In the genomic region with DNA sequence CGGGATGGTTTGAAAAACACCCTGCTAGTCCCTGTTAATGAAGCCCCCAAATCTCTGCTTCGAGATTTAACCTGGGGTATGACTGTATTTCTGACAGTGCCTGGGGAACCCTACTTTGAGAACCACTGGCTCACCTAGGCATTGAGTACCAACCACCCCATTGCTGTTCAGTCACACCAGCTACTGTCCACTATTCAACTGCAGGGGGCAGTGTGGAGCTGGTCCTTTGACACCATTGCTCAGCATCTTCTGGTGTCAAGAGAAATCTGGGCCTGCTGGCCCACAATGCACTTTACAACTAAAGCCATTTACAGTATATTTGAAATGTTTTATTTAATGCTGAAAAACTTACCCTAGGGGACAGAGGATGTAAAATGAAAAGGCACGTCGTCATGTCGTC, we compare ENCODE assay signal across 8 mouse cellular contexts. TPM values are rescaled to one million over a fixed set of nuclear protein-coding genes. Genes with fewer than 3 reads are reported as not detected.
A peak's percentile ranks its signal among the peaks of the same experiment; 100 is the strongest.
DNase-seq lines count a peak whose midpoint lies in the region; ATAC-seq and TF ChIP-seq lines count a peak whose summit lies in the region.

No protein-coding gene starts in this region.

- H3K27ac ChIP-seq in limb, embryonic 14.5 days (replicated peaks; ENCODE audit: low read depth, low read length): no peak overlapping the region

- no peaks in the 10 kb centered on the region for H3K9me3 ChIP-seq in E14TG2a.4 (ENCODE audit: low read length)
- H3K9me3 ChIP-seq in limb, embryonic 14.5 days (ENCODE audit: control insufficient read depth, low read length): no peaks in the 10 kb centered on the region

- H3K36me3 ChIP-seq in E14TG2a.4 (ENCODE audit: insufficient read depth, low read length): peaks cover 90% of the 10 kb centered on the region
- H3K36me3 ChIP-seq in limb, embryonic 14.5 days (ENCODE audit: control insufficient read depth, insufficient read depth, low read length): peaks cover 64% of the 10 kb centered on the region

- no peak overlapping the region for H3K4me3 ChIP-seq in E14TG2a.4 (replicated peaks; ENCODE audit: low read length)
- H3K4me3 ChIP-seq in limb, embryonic 14.5 days (replicated peaks; ENCODE audit: low read length): no peak overlapping the region

- no peaks in the 10 kb centered on the region for H3K27me3 ChIP-seq in E14TG2a.4 (ENCODE audit: insufficient read depth, low read length)
- H3K27me3 ChIP-seq in limb, embryonic 14.5 days (ENCODE audit: control insufficient read depth, insufficient read depth, low read length): no peaks in the 10 kb centered on the region

- peak; percentile 78 for TF ChIP-seq CTCF in E14TG2a.4 (conservative IDR thresholded peaks at IDR 0.05; ENCODE audit: low read length)

- ATAC-seq in limb, embryonic 14.5 days (ENCODE audit: low FRiP score, low read depth): peak; percentile 37; the same call in 1 of the 2 replicates

- H3K4me1 ChIP-seq in E14TG2a.4 (replicated peaks; ENCODE audit: low read depth, low read length): peaks cover 20% of the 10 kb centered on the region
- no peaks in the 10 kb centered on the region for H3K4me1 ChIP-seq in limb, embryonic 14.5 days (ENCODE audit: control insufficient read depth, insufficient read depth, low read length)

- H3K4me2 ChIP-seq in limb, embryonic 14.5 days (replicated peaks; ENCODE audit: low read depth, low read length, severe bottlenecking): no peak overlapping the region

- TF ChIP-seq POLR2A in limb, embryonic 14.5 days (IDR thresholded peaks at IDR 0.05; ENCODE audit: borderline replicate concordance, extremely low read depth, insufficient read depth, insufficient read length): no peak

- peak; percentile 76 for DNase-seq in A20 (ENCODE audit: low read depth, low spot score)
- DNase-seq in c-Kit-positive CD71-positive TER-119-positive erythroid progenitor cells, embryonic 14.5 days (ENCODE audit: low spot score): peak; percentile 78
- DNase-seq in frontal cortex, postnatal 25 days (ENCODE audit: low spot score in 2 of 2): peak; percentile 46 to 57
- peak; percentile 78 for DNase-seq in kidney, adult 18-20 months
- peak; percentile 68 for DNase-seq in limb, embryonic 14.5 days (ENCODE audit: low spot score)
- peak; percentile 88 for DNase-seq in naive thymus-derived CD4-positive, alpha-beta T cell, adult 2 months (ENCODE audit: low read depth)
- peak; percentile 73 for DNase-seq in thymus, postnatal 25 days

- H3K9ac ChIP-seq in limb, embryonic 14.5 days (ENCODE audit: low read depth, low read length, severe bottlenecking): no peak overlapping the region

- WGBS in limb, embryonic 14.5 days: 82% methylated on average over 5 of the region's 5 CpGs

RNA-seq across cellular contexts. Expression of a gene that starts 9.5 kb away (rescaled TPM):
- polyA plus RNA-seq in limb, embryonic 14.5 days (2012; rRNA removed): 18.5 and 22.9 TPM in 2 replicates
- polyA plus RNA-seq in limb, embryonic 14.5 days (2014; fragmentation: Nextera tagmentation; extraction: Ambion mirVana): 52.8 and 52.9 TPM in 2 replicates

RNA-seq across cellular contexts. Expression of a gene that starts 9.8 kb away (rescaled TPM):
- polyA plus RNA-seq in limb, embryonic 14.5 days (2012; rRNA removed): 11.0 and 12.1 TPM in 2 replicates
- 3.7 and 4.6 TPM in 2 replicates for polyA plus RNA-seq in limb, embryonic 14.5 days (2014; fragmentation: Nextera tagmentation; extraction: Ambion mirVana)

RNA-seq across cellular contexts. Expression of a gene that starts 10.1 kb away (rescaled TPM):
- polyA plus RNA-seq in limb, embryonic 14.5 days (2012; rRNA removed): 0.09 and 0.11 TPM in 2 replicates
- 0.08 and 0.15 TPM in 2 replicates for polyA plus RNA-seq in limb, embryonic 14.5 days (2014; fragmentation: Nextera tagmentation; extraction: Ambion mirVana)
